Mouse (Mus musculus) ovary, postnatal 36 days (tissue): ENCODE data around the gene Nav2.
A peak's percentile ranks its signal among the peaks of the same experiment; 100 is the strongest.

Experiments used
- DNase-seq: peaks from one replicate; pipeline ENCODE4 v3.0.0; 2022; ENCODE audit warnings: low spot score, mixed read lengths

Gene Nav2

DNA sequence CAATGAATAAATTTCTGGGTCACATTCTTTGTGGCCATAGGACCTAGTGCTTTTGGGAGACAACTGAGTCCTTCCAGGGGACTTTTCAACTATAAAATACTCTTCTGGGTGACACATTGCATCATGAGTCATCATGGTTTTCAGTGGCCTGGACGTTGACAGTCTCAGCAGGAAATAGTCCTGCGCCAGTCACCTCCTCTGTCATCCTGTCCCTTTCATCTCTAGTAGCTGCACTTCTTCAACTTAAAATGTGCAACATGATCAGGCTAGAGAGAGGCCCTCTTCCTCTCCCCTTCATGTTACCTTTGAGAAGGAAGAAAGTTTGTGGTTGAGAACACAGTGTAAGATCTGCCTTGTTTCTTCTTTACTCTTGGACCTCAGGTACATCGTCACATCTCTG lies 426.5 kb downstream of the Nav2 start:
- no peak for DNase-seq

DNA sequence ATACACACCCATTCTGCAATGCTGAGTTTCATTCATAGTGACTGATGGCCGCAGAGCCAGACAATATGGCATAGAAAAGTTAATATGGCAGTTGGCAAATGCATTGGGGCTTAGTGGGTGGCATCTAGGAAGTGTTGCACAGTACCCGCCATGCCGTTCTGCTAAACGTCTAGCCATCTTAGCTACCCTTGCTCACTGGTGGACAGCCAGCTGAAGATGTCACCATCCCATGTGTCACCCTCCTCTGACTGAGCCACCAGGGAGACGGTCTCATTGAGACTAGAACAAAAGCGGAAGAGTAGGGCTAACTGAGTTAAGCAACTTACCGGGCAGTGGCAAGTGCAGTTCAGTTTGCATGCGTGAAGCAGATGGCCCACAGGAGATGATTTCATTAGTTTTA lies 428.2 kb downstream of the Nav2 start:
- no peak for DNase-seq

DNA sequence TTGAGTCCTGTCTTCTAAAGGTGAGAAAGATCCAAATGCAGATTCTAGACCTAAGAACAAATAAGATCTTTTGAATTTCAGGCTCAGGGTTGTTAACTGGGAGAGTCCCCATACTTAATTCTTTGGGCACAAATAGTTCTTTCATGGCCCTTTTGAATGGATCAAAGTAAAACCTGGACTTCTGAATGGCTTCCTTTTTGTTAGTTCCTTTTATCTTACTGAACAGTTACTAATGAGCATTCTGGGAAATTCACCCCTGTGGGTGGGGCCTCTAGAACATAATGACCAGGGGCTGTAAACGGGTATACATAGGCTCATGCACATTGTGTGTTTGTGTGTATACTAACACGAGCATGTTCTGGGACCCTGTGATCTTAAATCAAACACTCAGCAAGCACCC lies 429.2 kb downstream of the Nav2 start:
- DNase-seq: no peak

DNA sequence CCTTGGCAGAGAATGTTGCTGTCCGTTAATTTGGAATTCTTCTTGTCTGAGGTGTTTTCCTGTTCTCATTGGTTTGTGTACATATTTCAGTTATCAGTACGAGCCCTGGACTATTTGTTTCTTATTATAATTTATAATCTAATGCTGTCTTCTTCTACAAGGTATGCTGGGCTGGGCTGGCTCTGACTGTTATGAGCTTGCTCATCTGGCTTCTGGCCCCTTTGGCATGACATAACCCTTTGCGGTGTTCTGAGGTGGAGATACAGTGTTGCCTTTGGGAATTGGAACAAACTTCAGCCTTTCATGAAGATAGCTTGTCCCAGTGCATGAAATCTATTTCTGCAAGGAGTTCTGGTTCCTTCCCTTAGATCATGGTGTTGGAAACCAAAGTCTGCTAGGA lies 431.4 kb downstream of the Nav2 start:
- DNase-seq: no peak

DNA sequence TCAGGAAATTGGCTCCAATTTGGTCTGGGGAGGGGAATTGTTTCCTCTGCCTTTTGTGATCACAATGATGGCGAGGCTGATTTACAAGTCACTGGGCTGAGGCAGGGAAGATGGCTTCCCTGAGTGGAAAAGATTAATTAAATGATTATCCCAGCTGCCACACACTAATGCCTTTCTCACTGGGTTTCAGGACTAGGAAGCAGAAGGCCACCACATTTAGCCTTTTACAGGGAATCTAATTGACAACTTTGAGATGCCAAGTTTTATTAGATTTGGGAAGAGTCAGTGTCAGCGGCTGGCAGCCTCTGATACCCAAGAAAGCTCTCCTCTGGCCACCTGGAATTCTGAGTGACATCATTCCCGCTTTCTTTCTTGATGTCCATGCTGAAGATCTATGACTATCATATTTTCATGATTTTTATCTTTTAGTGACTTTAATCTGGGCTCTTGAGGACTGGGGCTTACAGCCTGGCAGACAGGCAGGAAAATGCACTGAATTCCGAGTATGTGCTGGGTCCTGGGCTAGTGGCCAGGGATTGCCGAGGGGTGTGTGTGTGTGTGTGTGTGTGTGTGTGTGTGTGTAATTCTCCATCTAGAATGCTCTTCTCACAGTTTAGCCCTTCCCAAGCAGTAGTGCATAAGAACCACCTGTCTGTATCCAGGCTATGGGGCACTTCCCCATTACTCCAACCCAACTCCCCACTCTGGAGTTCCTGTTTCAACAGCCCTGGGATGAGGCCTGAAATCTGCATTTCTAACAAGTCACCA lies 432.8 kb downstream of the Nav2 start:
- DNase-seq: no peak

DNA sequence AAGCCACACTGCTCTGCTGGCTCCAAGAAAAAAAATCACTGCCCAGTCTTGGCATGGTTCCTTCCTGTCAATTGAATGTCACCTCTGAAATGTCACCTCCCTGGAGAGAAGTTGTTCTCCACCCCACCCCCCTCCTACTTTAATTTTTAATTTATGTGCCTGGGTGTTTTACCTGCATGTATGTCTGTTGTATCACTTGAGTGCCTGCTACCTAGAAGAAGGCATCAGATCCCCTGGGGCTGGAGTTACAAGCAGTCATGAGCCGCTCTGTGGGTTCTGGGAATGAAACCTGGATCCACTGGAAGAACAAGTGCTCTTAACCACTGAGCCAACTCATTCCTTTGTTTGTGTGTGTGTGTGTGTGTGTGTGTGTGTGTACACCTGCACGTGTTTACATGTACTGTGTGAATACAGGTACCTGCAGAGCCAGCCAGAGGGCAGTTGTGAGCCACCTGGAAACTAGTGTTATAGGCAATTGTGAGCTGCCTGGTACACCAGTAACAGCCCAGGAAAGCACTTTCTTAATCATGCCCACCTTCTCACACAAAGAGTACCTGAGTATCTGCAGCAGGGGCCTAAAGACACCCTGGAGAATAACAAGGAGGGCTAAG lies 433.5 kb downstream of the Nav2 start:
- no peak for DNase-seq

DNA sequence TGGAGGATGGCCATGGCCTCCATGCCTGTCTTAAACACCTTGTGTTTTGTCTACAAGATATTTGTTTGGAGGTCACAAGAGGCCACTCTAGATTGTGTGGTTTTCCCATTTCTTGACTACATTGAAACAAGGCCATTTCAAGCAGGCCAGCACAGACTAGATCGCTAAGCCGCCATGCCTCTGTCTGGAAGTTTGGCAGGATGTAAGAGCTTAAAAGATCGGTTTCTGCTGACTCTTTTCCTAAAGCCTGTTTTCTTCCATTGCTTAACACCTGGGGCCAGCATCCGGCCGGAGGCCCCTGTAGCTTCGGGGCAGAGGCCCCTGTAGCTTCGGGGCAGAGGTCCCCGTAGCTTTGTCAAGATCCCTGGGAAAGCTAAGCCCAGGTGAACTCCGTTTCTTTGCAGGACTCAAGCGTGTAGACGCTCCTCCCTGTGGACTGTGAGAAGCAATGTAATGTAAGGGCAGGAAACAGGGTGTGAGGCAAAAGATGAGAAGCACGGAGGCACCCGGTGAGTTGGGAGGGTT lies 434.1 kb downstream of the Nav2 start:
- DNase-seq: no peak

DNA sequence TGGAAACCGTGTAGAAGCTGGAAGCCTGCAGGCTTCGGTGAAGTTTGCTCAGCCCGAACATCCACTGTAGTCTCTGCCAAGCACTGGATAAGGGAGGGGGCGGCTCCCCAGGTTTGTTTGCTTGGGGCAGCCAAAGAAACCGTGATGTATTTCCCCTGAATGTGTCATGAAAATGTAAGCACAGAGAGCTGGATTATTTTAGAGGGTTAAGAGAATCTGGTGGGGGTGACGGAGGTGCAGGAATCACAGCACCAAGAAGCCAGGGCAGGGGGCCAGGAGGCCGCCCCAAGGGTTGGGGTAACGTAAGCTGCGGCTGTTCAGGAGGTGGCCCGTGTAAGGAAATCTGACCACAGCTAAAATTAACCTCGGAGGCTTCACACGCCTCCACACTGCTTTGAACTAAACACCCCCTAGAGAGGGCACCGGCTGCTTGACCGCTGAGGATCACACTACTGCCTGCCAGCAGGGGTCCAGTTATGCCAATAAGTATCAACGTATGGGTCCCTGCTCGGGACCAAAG lies 434.6 kb downstream of the Nav2 start:
- DNase-seq: peak; percentile 36

DNA sequence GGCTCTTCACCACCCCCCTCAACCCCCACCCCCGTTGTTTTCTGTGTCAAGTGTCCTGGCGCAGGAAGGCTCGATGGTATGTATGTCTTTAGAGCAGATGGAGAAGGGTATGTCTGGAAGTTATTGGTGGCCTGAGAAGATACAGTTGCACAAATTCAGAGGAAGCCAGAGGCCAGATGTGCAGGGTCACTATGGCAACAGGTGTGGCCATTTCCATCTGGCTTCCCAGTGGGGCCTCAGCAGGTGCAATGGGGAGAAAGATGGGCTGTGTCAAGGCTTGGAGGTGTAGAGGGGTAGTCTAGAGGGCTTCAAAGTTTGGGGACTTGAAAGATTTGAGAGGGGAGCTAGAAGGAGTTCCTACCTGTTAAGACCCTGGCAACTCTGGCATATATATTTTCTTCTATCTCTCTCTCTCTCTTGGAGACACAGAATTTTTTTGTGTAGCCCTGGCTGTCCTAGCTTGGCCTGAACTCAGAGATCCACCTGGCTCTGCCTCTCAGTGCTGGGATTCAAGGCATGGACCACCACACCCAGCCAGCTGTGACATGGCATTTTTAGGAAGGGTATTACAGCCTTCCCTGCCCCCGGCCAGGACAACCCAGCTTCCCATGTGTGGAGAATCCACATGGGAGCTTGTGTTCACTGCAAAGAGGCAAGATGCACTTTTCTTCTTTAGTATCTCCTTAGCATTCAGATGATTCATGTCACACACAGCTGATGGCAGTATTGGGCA lies 435.4 kb downstream of the Nav2 start:
- no peak for DNase-seq

DNA sequence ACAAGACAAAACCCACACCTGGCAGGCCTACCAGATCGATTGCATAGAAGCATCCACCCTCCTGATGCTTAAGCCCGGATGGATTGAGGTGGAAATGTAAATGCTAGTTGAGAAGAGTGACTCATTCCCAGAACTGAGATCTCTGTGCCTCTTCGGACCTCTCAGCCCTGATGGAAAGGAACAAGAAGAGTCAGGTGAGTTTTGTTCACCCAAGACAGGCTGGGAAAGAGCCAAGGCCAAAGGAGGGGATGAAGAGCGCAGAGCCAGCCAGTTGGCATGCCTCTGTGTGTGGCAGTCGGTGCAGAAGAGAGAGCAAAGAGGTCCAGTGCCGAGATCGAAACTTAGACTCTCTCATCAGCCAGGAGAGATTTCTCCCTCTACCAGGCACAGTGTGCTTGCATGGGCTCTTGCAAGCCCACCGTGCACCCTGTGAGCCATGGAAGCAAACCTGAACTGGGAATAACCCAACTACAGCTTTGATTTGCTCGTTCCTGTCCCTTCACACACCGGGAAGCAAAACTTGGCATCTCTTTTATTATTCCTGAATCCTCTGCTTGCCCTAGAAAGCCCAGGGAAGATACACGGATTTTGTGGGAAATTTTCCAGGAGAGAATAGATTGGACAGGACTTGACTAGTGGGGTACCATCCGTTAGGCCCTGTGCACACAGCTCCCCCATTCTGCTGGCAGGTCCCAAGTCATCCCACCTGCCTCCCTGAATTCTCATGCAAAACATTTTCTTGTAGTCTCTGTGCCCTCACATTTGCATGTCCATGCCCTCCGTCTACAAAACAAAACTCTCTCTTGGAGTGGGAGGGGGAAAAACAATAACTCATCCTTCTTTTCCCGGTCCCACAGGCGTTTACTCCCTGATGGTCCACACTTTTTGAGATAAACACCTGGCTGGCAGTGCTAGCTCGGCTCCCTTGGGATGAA lies 439.1 kb downstream of the Nav2 start:
- DNase-seq: no peak

DNA sequence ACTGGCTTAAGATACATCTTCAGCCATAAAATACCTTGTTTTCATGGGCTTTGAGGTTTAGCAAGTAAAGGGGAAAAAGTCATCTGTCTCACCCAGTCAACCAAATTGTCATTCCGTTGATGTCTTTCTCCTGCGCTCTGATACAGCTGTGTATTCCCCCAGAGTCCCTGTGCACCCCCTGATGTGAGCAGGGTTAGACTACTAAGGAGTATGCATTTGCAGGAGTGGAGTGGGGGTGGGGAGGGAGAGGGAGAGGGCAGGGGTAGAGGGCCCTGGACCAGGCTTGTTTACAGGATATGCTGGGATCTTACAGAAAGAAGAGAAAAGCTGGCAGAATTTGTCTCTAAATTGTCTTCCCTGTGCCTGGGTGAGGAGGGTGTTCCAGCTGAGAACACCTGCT lies 440.1 kb downstream of the Nav2 start:
- DNase-seq: no peak

DNA sequence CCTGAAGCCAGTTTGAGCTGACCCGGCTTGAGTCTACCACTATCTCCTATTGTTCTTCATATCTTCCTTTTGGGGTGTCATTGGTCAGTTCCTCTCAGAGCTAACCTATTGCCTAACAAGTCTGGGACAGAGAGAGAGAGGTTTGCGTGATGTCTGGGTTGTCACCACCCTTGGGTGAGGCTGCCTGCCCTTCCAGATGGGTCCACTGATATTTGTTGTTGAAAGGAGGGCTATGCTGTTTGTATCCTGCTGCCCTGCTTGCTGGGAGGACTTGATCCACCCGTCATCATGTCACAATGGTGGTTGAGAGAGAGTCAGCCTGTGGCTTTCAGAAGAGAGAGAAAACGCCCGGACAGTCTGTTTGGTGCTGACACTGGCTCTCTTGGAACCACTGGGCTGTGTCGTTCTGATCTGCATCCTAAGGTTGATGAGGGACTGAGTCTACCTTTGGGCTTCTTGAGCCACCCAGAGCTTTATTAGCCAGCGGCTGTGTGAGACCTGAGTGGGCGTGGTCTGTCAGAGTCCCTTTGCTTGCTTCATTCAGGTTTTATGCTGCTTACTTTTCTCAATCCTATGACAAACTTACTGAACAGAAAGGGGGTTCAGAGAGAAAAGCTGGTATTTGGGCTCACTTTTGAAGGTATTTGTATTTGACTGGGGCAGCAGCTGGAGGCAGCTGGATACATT lies 441.9 kb downstream of the Nav2 start:
- DNase-seq: no peak

DNA sequence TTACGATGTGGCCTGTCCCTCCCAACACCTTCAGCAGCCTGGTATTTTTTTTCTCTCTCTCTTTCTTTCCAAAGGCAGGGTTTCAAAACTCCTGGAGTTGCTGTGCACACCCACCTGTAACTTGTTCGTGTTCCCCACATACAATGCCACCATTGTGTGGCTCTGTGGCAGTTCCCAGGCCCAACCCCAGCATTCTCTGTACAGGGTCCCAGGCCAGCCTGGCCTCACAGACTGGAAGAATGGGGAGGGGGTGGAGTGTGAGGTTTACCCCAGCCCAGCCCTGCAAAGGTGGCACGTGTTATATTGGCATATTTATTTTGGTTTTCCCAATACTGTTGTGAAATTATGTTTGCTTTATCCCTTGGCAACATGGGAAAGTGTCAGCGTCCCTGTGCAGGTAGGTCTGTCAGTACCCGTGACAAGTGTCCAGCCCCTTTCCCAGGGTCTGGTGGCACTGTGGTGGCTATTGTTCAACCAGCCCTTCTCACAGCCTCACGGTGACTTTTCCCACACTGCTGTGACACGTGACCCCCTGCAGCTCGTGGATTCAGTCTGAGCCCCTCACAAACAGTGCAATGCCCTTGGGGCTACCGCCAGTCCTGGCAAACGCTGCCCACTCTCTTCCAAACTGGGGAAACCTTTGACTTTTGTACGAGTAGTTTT lies 443.2 kb downstream of the Nav2 start:
- DNase-seq: no peak

DNA sequence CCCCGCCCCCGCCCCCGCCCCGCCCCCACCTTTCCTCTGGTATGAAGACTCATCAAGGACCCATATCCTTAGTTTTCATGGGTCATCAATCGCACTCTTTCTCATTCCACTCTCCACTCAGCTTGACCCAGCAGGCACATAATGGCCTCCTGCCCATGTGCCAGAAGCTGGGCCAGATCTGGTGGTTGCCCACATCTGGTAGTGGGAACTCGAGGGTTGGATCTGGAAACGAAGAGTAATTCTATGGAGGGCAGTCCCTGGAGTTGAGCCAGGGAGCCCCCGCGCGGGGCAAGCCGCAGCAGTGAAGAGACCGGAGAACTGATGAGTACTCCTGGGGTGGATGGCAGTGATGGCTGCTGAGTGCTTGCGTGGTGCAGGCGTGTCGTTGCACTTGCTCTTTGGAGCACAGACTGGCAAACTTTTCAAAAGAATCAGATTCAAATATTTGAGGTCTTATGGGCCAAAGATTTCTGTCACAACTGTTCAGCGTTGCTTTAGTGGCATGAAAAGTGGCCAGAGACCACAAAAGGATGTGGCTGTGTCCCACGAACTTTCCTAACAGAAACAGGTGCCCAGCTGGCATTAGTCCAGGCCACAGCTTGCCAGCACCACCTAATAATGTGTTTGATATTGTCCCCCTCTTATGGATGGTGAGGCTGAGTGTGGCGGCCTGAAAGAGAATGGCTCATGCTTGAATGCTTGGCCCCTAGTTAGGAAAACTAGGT lies 449.1 kb downstream of the Nav2 start:
- no peak for DNase-seq

DNA sequence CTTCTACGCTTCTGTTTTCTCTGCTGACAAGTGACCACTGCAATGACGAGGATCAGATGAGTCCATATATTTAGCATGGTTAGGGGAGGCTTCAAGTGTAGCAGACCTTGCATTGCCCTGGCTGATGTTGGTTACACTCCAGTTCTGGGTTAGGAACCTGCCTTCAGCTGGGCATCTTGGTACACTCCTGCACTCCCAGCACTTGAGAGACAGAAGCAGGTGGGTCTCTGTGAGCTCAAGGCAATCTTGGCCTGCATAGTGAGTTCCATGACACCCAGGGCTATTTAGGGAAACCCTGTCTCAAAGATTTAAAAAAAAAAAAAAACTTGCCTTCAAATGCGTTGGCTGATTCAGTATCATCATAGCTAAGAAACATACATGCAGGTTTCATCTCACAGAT lies 450.6 kb downstream of the Nav2 start:
- DNase-seq: no peak

DNA sequence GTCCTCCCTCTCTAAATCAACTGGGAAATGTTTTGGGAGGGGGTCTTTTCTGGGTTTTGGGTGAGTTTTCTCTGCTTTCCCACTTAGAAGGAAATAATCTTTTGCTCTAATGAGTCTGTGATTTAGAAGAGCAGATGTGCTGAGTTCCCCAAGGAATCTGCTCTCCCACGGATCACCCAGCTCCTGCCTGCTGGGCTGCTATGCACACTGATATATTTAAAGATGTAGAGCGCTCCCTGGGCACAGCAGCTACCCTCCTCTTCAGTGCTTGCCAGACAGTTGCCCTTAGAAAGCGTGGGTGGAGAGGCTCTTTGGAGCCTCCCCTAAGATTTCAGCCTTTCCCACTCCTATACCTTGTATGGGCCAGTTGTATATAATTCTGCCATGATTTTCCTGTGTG lies 452.1 kb downstream of the Nav2 start:
- no peak for DNase-seq

DNA sequence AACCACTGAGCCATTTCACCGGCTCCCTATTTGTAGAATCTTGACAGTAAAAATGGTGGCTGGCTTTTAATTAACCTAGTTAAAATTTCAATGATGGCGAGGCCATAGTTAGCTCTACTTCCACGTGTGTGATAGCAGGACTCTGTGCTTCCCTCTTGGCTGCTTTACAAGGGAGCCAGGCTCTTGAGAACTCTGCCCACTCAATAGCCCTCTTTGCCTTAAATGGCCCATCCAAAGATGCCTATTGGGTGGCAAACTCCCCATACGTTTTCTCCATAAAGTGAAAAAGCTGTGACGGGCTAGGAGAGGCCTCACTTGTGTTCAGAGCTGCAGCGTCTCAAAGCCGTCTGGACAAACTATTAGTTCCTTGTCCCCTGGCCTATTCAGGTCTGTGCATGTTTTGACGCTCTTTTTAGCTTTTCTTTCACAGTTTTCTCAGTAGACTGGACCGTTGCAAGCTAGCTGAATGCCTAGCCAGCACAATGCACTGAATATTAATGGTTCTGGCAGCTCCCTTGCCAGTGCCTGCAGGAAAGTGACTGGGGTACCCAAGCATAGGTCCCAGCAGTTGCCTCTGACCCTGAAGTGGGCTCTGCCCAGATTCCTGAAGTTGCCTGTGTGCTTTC lies 453.1 kb downstream of the Nav2 start:
- no peak for DNase-seq

DNA sequence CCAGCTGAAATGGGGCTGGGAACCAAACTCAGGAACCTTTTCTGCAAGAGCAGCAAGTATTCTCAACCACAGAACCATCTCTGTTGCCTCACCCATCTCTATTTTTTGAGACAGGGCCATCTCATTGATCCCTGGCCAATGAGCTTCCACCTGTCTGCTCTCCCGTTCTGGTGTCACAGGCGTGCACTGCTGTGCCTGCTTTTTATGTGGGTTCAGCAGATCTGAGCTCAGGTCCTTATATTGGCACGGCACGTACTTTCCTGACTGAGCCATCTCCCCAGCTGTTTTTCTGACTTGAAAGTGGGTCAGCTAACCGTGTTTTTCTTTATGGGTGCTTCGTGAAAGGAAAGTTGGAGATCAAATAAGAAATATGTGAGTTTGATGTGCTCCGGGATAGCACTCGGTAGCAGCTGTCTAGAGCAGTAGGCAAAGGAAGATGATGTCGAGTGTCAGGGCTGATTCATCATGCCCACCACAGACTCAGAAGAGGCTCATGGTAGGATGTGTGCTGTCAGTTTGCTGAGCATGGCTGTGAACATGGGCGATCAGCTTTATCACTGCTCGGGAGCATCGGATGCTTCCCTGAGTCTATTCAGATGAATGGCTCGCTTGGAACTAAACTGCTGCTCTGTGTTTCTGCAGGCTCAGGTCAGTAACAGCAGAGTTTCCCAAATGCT lies 456.1 kb downstream of the Nav2 start:
- DNase-seq: no peak

DNA sequence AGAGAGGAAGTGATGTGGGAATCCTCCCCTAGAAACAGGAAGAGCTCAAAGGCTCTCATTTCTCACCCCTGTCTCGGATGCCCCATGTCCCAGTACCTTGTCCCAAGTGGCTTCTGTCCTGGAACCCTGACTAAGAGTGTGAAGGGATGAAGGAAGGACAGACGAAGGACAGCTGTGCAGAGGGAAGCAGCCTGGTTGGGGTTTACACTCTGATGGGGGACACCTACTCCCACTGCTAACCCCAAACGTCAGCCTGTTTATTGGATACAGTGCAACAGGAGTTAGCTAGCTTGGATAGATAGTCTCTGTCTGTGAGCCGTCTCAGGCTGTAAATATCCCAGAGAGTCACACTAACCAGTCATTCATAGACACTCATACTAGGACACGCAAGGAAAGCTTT lies 460.1 kb downstream of the Nav2 start:
- no peak for DNase-seq
